Mouse (Mus musculus) cerebellum, postnatal 36 days (tissue): ENCODE measurements around the gene Ttbk1.
A peak's percentile ranks its signal among the peaks of the same experiment; 100 is the strongest.

Experiments used
- DNase-seq, 2 experiments: peaks; one replicate each; pipeline ENCODE4 v3.0.0; 2021 to 2022; ENCODE audit warnings: mixed read lengths in 2 of 2

The Ttbk1 gene

DNA sequence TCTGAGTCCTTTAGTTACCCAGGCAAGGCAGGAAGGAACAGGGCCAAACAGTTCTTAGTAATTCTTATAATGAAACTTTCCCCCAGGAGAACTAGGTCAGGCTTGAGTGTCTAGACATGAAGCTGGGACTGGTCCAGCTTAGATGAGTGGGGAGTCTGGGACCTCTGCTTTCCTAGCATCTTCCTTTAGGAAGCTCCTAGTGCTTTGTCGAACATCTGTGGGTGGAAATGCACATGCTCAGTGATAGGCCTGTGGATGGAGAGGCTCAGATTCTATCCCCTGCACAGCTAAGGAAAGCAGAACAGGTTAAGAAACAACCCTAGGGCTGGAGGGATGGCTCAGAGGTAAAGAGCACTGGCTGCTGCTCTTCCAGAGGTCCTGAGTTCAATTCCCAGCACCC, 92.8 kb downstream of the Ttbk1 start:
- no peak for DNase-seq

- peak; percentile 25 to 29 for DNase-seq
Observed at GRCm38 (mm10) chr17:46393012-46393411, 94.5 kb downstream of the Ttbk1 start.
